12 mouse cellular contexts compared by ENCODE assay signal in genomic region chr10:77097890-77098200, GRCm38 (mm10).
DNase-seq lines count a peak whose midpoint lies in the region; ATAC-seq and TF ChIP-seq lines count a peak whose summit lies in the region.
"Had no signal": no experiment of that assay in that cellular context is flagged by ENCODE, and none has a peak within 500 bp of the region (broad histone marks: within the 10 kb centered on the region; RNA-seq: fewer than 3 reads in every experiment).

No protein-coding gene starts in this region.

- DNase-seq in embryonic facial prominence, embryonic 14.5 days (ENCODE audit: low spot score): peak; percentile 56
- DNase-seq in embryonic facial prominence, embryonic 10.5 days (ENCODE audit: low spot score): no peak
- DNase-seq in limb, embryonic 10.5 days (ENCODE audit: low spot score): no peak
- DNase-seq in lung, postnatal 0 days (ENCODE audit: low spot score): no peak
- no peak for DNase-seq in natural killer cell, adult 2 months (ENCODE audit: low spot score in 2 of 2)
- no peak for DNase-seq in layer of hippocampus, postnatal 36 days
- DNase-seq: adrenal gland, adult 2 months had no signal

- TF ChIP-seq CTCF in lung, postnatal 0 days (IDR thresholded peaks at IDR 0.05): no peak

- 68% methylated on average over 4 of the region's 4 CpGs for WGBS in embryonic facial prominence, embryonic 14.5 days
- WGBS in embryonic facial prominence, embryonic 10.5 days: 90% methylated on average over 4 of the region's 4 CpGs
- WGBS in limb, embryonic 13.5 days: 79% methylated on average over 4 of the region's 4 CpGs
- WGBS in limb, embryonic 10.5 days: 94% methylated on average over 4 of the region's 4 CpGs
- WGBS in heart, embryonic 11.5 days (ENCODE audit: insufficient replicate concordance): 57% methylated on average over 4 of the region's 4 CpGs
- WGBS in lung, postnatal 0 days: 47% methylated on average over 4 of the region's 4 CpGs

- no peak overlapping the region for H3K9ac ChIP-seq in embryonic facial prominence, embryonic 14.5 days (ENCODE audit: low read depth, low read length)
- no peak overlapping the region for H3K9ac ChIP-seq in limb, embryonic 13.5 days
- H3K9ac ChIP-seq in heart, embryonic 11.5 days (ENCODE audit: low read depth, low read length): no peak overlapping the region
- no peak overlapping the region for H3K9ac ChIP-seq in lung, postnatal 0 days (replicated peaks; ENCODE audit: low read depth)
- H3K9ac ChIP-seq: hindbrain, embryonic 15.5 days; liver, embryonic 14.5 days; midbrain, embryonic 15.5 days had no signal

- peak; percentile 60 for ATAC-seq in embryonic facial prominence, embryonic 14.5 days (ENCODE audit: low read depth)
- ATAC-seq in limb, embryonic 13.5 days (ENCODE audit: low FRiP score, low read depth): no peak; the same call in 1 of the 2 replicates
- no peak for ATAC-seq in heart, embryonic 11.5 days (replicated peaks; ENCODE audit: insufficient number of reproducible peaks, low FRiP score, low TSS enrichment)
- ATAC-seq in lung, postnatal 0 days: no peak
- ATAC-seq: midbrain, embryonic 15.5 days had no signal

- H3K4me1 ChIP-seq in embryonic facial prominence, embryonic 14.5 days (ENCODE audit: control insufficient read depth, insufficient read depth, low read length): peaks cover 5% of the 10 kb centered on the region; the same call in 1 of the 2 replicates
- peaks cover 28% of the 10 kb centered on the region for H3K4me1 ChIP-seq in embryonic facial prominence, embryonic 10.5 days
- H3K4me1 ChIP-seq in limb, embryonic 13.5 days: peaks cover 18% of the 10 kb centered on the region; the same call in 1 of the 2 replicates
- H3K4me1 ChIP-seq in limb, embryonic 10.5 days: 0 out of 2 replicates have a peak, but pooled peaks cover 3% of the 10 kb centered on the region
- H3K4me1 ChIP-seq in heart, embryonic 11.5 days (ENCODE audit: control insufficient read depth, insufficient read depth, low read length): peaks cover 16% of the 10 kb centered on the region
- peaks cover 10% of the 10 kb centered on the region; the same call in 1 of the 2 replicates for H3K4me1 ChIP-seq in lung, postnatal 0 days (ENCODE audit: insufficient read depth, low read depth, low read length)

- H3K27ac ChIP-seq in embryonic facial prominence, embryonic 14.5 days (replicated peaks; ENCODE audit: low read depth, low read length): no peak overlapping the region
- no peak overlapping the region for H3K27ac ChIP-seq in embryonic facial prominence, embryonic 10.5 days (replicated peaks)
- H3K27ac ChIP-seq in limb, embryonic 13.5 days: peak overlapping the region; percentile 28; the same call in 1 of the 2 replicates
- no peak overlapping the region for H3K27ac ChIP-seq in limb, embryonic 10.5 days
- H3K27ac ChIP-seq in heart, embryonic 11.5 days (ENCODE audit: low read depth, low read length): peak overlapping the region; percentile 60; the same call in 1 of the 2 replicates
- H3K27ac ChIP-seq in lung, postnatal 0 days (ENCODE audit: low read length): peak overlapping the region; percentile 33; the same call in 1 of the 2 replicates
- H3K27ac ChIP-seq: hindbrain, embryonic 15.5 days; liver, embryonic 14.5 days; midbrain, embryonic 15.5 days had no signal

- no peaks in the 10 kb centered on the region for H3K27me3 ChIP-seq in embryonic facial prominence, embryonic 14.5 days (replicated peaks; ENCODE audit: control insufficient read depth, insufficient read depth, low read length)
- no peaks in the 10 kb centered on the region for H3K27me3 ChIP-seq in embryonic facial prominence, embryonic 10.5 days (replicated peaks; ENCODE audit: low read depth, poor library complexity, severe bottlenecking)
- no peaks in the 10 kb centered on the region for H3K27me3 ChIP-seq in limb, embryonic 13.5 days
- H3K27me3 ChIP-seq in limb, embryonic 10.5 days (ENCODE audit: low read depth, poor library complexity, severe bottlenecking): no peaks in the 10 kb centered on the region
- no peaks in the 10 kb centered on the region for H3K27me3 ChIP-seq in heart, embryonic 11.5 days (ENCODE audit: control insufficient read depth, insufficient read depth, low read length)
- H3K27me3 ChIP-seq in lung, postnatal 0 days (replicated peaks; ENCODE audit: insufficient read depth, low read length): no peaks in the 10 kb centered on the region
- H3K27me3 ChIP-seq: hindbrain, embryonic 15.5 days; midbrain, embryonic 15.5 days had no signal

- no peak overlapping the region for H3K4me3 ChIP-seq in embryonic facial prominence, embryonic 14.5 days (ENCODE audit: low read depth, low read length)
- H3K4me3 ChIP-seq in embryonic facial prominence, embryonic 10.5 days: no peak overlapping the region
- no peak overlapping the region for H3K4me3 ChIP-seq in limb, embryonic 13.5 days
- no peak overlapping the region for H3K4me3 ChIP-seq in limb, embryonic 10.5 days
- H3K4me3 ChIP-seq in heart, embryonic 11.5 days (ENCODE audit: low read depth, low read length): no peak overlapping the region
- H3K4me3 ChIP-seq in lung, postnatal 0 days (ENCODE audit: low read depth, low read length): no peak overlapping the region
- H3K4me3 ChIP-seq: hindbrain, embryonic 15.5 days; midbrain, embryonic 15.5 days had no signal

- TF ChIP-seq EP300 in lung, postnatal 0 days (IDR thresholded peaks at IDR 0.05): no peak

- H3K4me2 ChIP-seq in embryonic facial prominence, embryonic 14.5 days (ENCODE audit: low read depth, low read length): no peak overlapping the region
- H3K4me2 ChIP-seq in limb, embryonic 13.5 days (replicated peaks): no peak overlapping the region
- no peak overlapping the region for H3K4me2 ChIP-seq in heart, embryonic 11.5 days
- no peak overlapping the region for H3K4me2 ChIP-seq in lung, postnatal 0 days (replicated peaks; ENCODE audit: low read depth, low read length)
- H3K4me2 ChIP-seq: hindbrain, embryonic 15.5 days; midbrain, embryonic 15.5 days had no signal

- H3K9me3 ChIP-seq in embryonic facial prominence, embryonic 14.5 days (ENCODE audit: control insufficient read depth, low read length): peaks cover 7% of the 10 kb centered on the region
- H3K9me3 ChIP-seq in embryonic facial prominence, embryonic 10.5 days: peaks cover 7% of the 10 kb centered on the region; the same call in 1 of the 2 replicates
- H3K9me3 ChIP-seq in limb, embryonic 13.5 days: peaks cover 3% of the 10 kb centered on the region
- H3K9me3 ChIP-seq in limb, embryonic 10.5 days (replicated peaks): no peaks in the 10 kb centered on the region
- H3K9me3 ChIP-seq in heart, embryonic 11.5 days (replicated peaks; ENCODE audit: control insufficient read depth, low read length): peaks cover 3% of the 10 kb centered on the region
- no peaks in the 10 kb centered on the region for H3K9me3 ChIP-seq in lung, postnatal 0 days (ENCODE audit: low read length)
- H3K9me3 ChIP-seq: midbrain, embryonic 15.5 days had no signal

- 0 out of 2 replicates have a peak, but pooled peaks cover 4% of the 10 kb centered on the region for H3K36me3 ChIP-seq in embryonic facial prominence, embryonic 14.5 days (ENCODE audit: control insufficient read depth, insufficient read depth, low read length)
- peaks cover 37% of the 10 kb centered on the region for H3K36me3 ChIP-seq in embryonic facial prominence, embryonic 10.5 days (replicated peaks)
- peaks cover 4% of the 10 kb centered on the region for H3K36me3 ChIP-seq in limb, embryonic 13.5 days
- H3K36me3 ChIP-seq in limb, embryonic 10.5 days: peaks cover 32% of the 10 kb centered on the region
- H3K36me3 ChIP-seq in heart, embryonic 11.5 days (ENCODE audit: control insufficient read depth, insufficient read depth, low read length): peaks cover 14% of the 10 kb centered on the region
- H3K36me3 ChIP-seq in lung, postnatal 0 days (ENCODE audit: insufficient read depth, low read length): no peaks in the 10 kb centered on the region
- H3K36me3 ChIP-seq: hindbrain, embryonic 15.5 days; midbrain, embryonic 15.5 days had no signal

Comparison
In these comparisons a context has a peak if more than half of its experiments do, and no peak if none do; other contexts are left out.
1. H3K27ac ChIP-seq: peak in limb, embryonic 13.5 days (single experiment), heart, embryonic 11.5 days (single experiment) and lung, postnatal 0 days (single experiment); none in embryonic facial prominence, embryonic 14.5 days (single experiment), embryonic facial prominence, embryonic 10.5 days (single experiment) and limb, embryonic 10.5 days (single experiment).